Mouse (Mus musculus) limb, embryonic 10.5 days (tissue): Measurements from ENCODE around the gene Nudt14. TPM values are rescaled to one million over a fixed set of nuclear protein-coding genes. Genes with fewer than 3 reads are reported as not detected.

Source experiments
- DNase-seq: peaks from one replicate; pipeline ENCODE4 v3.0.0-alpha.2; 2017; ENCODE audit warnings: low spot score
- H3K27ac ChIP-seq: fragments of 300-500 bp; sonication (generic); 2 replicates; pipeline ENCODE4 v1.5.1; 2016; ENCODE audit warnings: mild to moderate bottlenecking
- H3K27me3 ChIP-seq: fragments of 300-500 bp; sonication (generic); 2 replicates; pipeline ENCODE4 v1.6.1; 2016; ENCODE audit warnings: low read depth, mild to moderate bottlenecking; ENCODE audit not compliant: poor library complexity, severe bottlenecking
- H3K36me3 ChIP-seq: fragments of 300-500 bp; sonication (generic); 2 replicates; pipeline ENCODE4 v1.6.1; 2016; ENCODE audit warnings: mild to moderate bottlenecking, moderate library complexity
- H3K4me1 ChIP-seq: fragments of 300-500 bp; sonication (generic); 2 replicates; pipeline ENCODE4 v1.6.1; 2016
- H3K4me3 ChIP-seq: fragments of 300-500 bp; sonication (generic); 2 replicates; pipeline ENCODE4 v1.5.1; 2016; ENCODE audit warnings: mild to moderate bottlenecking, moderate library complexity
- H3K9me3 ChIP-seq: fragments of 300-500 bp; sonication (generic); replicated peaks from 2 replicates; pipeline ENCODE4 v1.6.1; 2016; ENCODE audit warnings: mild to moderate bottlenecking
- WGBS: fragments of 180-500 bp; shearing (Covaris S2); methylation state at CpG from one replicate; pipeline ENCODE4 v1.1.7; 2016; 5-methylcytosine and 5-hydroxymethylcytosine counted together
- polyA plus RNA-seq: library from polyadenylated mRNA; unstranded; fragments of >200 nt; fragmentation: Nextera tagmentation; extraction: Ambion mirVana; gene quantifications from 2 replicates; pipeline ENCODE4 v1.2.1, GENCODE M21; 2016

Gene Nudt14
- polyA plus RNA-seq, 1 experiment from 2014 or later = 79.7 TPM

GRCm38 (mm10) chr12:112941156-112941775 is 658 bp downstream of the Nudt14 start:
- no peaks in the 10 kb centered on the region for H3K9me3 ChIP-seq
- peak overlapping the region; percentile 89 for H3K4me3 ChIP-seq
- peak overlapping the region; percentile 96 for H3K27ac ChIP-seq
- DNase-seq = no peak
- peaks cover 55% of the 10 kb centered on the region for H3K4me1 ChIP-seq
- H3K27me3 ChIP-seq = no peaks in the 10 kb centered on the region
- WGBS = 43% methylated on average over 10 of the region's 10 CpGs
- no peaks in the 10 kb centered on the region for H3K36me3 ChIP-seq

GRCm38 (mm10) chr12:112940710-112941109 is 1.2 kb downstream of the Nudt14 start:
- Histone ChIP-seq H3K36me3 (no peaks in the 10 kb centered on the region), H3K9me3 (no peaks in the 10 kb centered on the region), H3K27ac (no peak overlapping the region), H3K4me3 (peak overlapping the region; percentile 89; the same call in 1 of the 2 replicates), H3K4me1 (peaks cover 55% of the 10 kb centered on the region), H3K27me3 (no peaks in the 10 kb centered on the region)
- 81% methylated on average over 9 of the region's 9 CpGs for WGBS
- DNase-seq = no peak

- Histone ChIP-seq H3K27ac (no peak overlapping the region), H3K4me3 (no peak overlapping the region), H3K27me3 (no peaks in the 10 kb centered on the region), H3K36me3 (no peaks in the 10 kb centered on the region), H3K9me3 (no peaks in the 10 kb centered on the region), H3K4me1 (peaks cover 55% of the 10 kb centered on the region)
- DNase-seq = no peak
- 85% methylated on average over 4 of the region's 4 CpGs for WGBS
These were observed 1.7 kb downstream of the Nudt14 start for GRCm38 (mm10) chr12:112940238-112940637.

- Histone ChIP-seq H3K27ac (peak overlapping the region; percentile 47), H3K4me1 (peaks cover 55% of the 10 kb centered on the region), H3K36me3 (no peaks in the 10 kb centered on the region), H3K27me3 (no peaks in the 10 kb centered on the region), H3K4me3 (no peak overlapping the region), H3K9me3 (no peaks in the 10 kb centered on the region)
- peak; percentile 66 for DNase-seq
- 60% methylated on average over 10 of the region's 10 CpGs for WGBS
These were observed 2.9 kb downstream of the Nudt14 start for GRCm38 (mm10) chr12:112938873-112939565.

- DNase-seq = no peak
- H3K27me3 ChIP-seq = no peaks in the 10 kb centered on the region
- H3K4me3 ChIP-seq = peak overlapping the region; percentile 9; the same call in 1 of the 2 replicates
- peak overlapping the region; percentile 47 for H3K27ac ChIP-seq
- H3K36me3 ChIP-seq = no peaks in the 10 kb centered on the region
- 75% methylated on average over 10 of the region's 10 CpGs for WGBS
- H3K4me1 ChIP-seq = peaks cover 58% of the 10 kb centered on the region
- no peaks in the 10 kb centered on the region for H3K9me3 ChIP-seq
These were observed 3.6 kb downstream of the Nudt14 start for GRCm38 (mm10) chr12:112938366-112938765.

GRCm38 (mm10) chr12:112937906-112938305 is 4.0 kb downstream of the Nudt14 start:
- Histone ChIP-seq H3K9me3 (no peaks in the 10 kb centered on the region), H3K36me3 (no peaks in the 10 kb centered on the region), H3K4me1 (peaks cover 63% of the 10 kb centered on the region), H3K27me3 (no peaks in the 10 kb centered on the region), H3K4me3 (peak overlapping the region; percentile 9; the same call in 1 of the 2 replicates), H3K27ac (peak overlapping the region; percentile 47)
- no peak for DNase-seq
- 34% methylated on average over 9 of the region's 9 CpGs for WGBS

GRCm38 (mm10) chr12:112932647-112933046 is 9.3 kb downstream of the Nudt14 start:
- 53% methylated on average over 7 of the region's 7 CpGs for WGBS
- no peak overlapping the region for H3K4me3 ChIP-seq

GRCm38 (mm10) chr12:112929562-112930352 is 12.2 kb downstream of the Nudt14 start, which contains the start of gene Jag2:
Gene Jag2 (minus strand): TSS chr12:112929776.
- DNase-seq = peak; percentile 80
- Histone ChIP-seq H3K4me3 (peak within 1 kb of the TSS; percentile 62), H3K27me3 (peaks cover 77% of the 10 kb centered on the region), H3K27ac (peak within 1 kb of the TSS; percentile 68), H3K9me3 (no peaks in the 10 kb centered on the region), H3K36me3 (no peaks in the 10 kb centered on the region), H3K4me1 (peaks cover 63% of the 10 kb centered on the region)
- WGBS = 14% methylated on average over 85 of the region's 85 CpGs

More at GRCm38 (mm10) chr12:112932647-112933046, 9.3 kb downstream of the Nudt14 start:
- Histone ChIP-seq H3K4me1 (peaks cover 52% of the 10 kb centered on the region), H3K9me3 (no peaks in the 10 kb centered on the region), H3K27me3 (peaks cover 48% of the 10 kb centered on the region), H3K27ac (no peak overlapping the region), H3K36me3 (no peaks in the 10 kb centered on the region)
- DNase-seq = no peak

GRCm38 (mm10) chr12:112928401-112929241 is 13.3 kb downstream of the Nudt14 start:
- H3K27ac ChIP-seq = peak overlapping the region; percentile 68
- H3K4me1 ChIP-seq = peaks cover 71% of the 10 kb centered on the region
- H3K36me3 ChIP-seq = no peaks in the 10 kb centered on the region
- 3% methylated on average over 105 of the region's 124 CpGs for WGBS
- peak overlapping the region; percentile 62 for H3K4me3 ChIP-seq
- peak; percentile 68 for DNase-seq
- no peaks in the 10 kb centered on the region for H3K9me3 ChIP-seq
- H3K27me3 ChIP-seq = peaks cover 87% of the 10 kb centered on the region

GRCm38 (mm10) chr12:112927265-112927664 is 14.7 kb downstream of the Nudt14 start:
- H3K9me3 ChIP-seq = no peaks in the 10 kb centered on the region
- peaks cover 70% of the 10 kb centered on the region for H3K4me1 ChIP-seq
- no peak for DNase-seq
- 64% methylated on average over 14 of the region's 14 CpGs for WGBS
- H3K27me3 ChIP-seq = peaks cover 85% of the 10 kb centered on the region
- no peak overlapping the region for H3K4me3 ChIP-seq
- H3K27ac ChIP-seq = 0 out of 2 replicates have a peak overlapping the region, but pooled peaks have one; percentile 9
- H3K36me3 ChIP-seq = no peaks in the 10 kb centered on the region

GRCm38 (mm10) chr12:112925950-112926349 is 16.0 kb downstream of the Nudt14 start:
- DNase-seq = no peak
- Histone ChIP-seq H3K9me3 (no peaks in the 10 kb centered on the region), H3K4me3 (no peak overlapping the region), H3K27ac (no peak overlapping the region), H3K36me3 (no peaks in the 10 kb centered on the region), H3K4me1 (peaks cover 69% of the 10 kb centered on the region), H3K27me3 (peaks cover 72% of the 10 kb centered on the region)
- WGBS = 85% methylated on average over 6 of the region's 6 CpGs

GRCm38 (mm10) chr12:112922541-112922940 is 19.4 kb downstream of the Nudt14 start:
- Histone ChIP-seq H3K4me3 (no peak overlapping the region), H3K27ac (no peak overlapping the region), H3K36me3 (peaks cover 3% of the 10 kb centered on the region; the same call in 1 of the 2 replicates), H3K27me3 (peaks cover 50% of the 10 kb centered on the region), H3K9me3 (no peaks in the 10 kb centered on the region), H3K4me1 (peaks cover 52% of the 10 kb centered on the region)
- DNase-seq = no peak
- 12% methylated on average over 3 of the region's 3 CpGs for WGBS
